Mouse (Mus musculus): ENCODE results near the gene Ddias. TPM values are rescaled to one million over a fixed set of nuclear protein-coding genes. Genes with fewer than 3 reads are reported as not detected.

Ddias gene
- polyA plus RNA-seq, 1 experiment from 2014 or later, result 26.1 TPM

DNA sequence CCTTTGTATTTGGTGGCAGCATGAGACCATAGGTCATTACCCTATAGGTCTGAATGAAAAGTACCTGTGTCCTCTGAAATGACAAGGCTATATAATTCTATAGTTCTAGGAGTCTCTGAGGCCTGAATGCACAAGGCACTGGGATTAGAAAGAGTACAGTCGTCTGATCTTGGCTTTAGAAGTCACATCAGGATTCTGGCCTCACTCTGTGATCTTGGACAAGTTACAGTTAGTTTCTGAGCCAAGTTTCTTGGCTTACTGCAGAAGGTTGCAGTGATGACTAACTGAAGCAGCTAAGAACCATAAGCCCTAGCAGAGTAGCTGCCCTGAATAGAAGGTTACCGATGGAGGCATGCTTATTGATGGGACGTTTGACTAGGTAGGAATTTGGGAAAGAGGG, 2.0 kb upstream of the Ddias start:
- H3K4me3 ChIP-seq (ENCODE audit: low read depth, low read length), result peak overlapping the region; percentile 63
- no peaks in the 10 kb centered on the region for H3K36me3 ChIP-seq (ENCODE audit: control insufficient read depth, insufficient read depth, low read length)
- H3K4me2 ChIP-seq (ENCODE audit: low read depth, low read length, severe bottlenecking), result peak overlapping the region; percentile 72
- 49% methylated on average over 3 of the region's 3 CpGs for WGBS
- peak overlapping the region; percentile 83 for H3K9ac ChIP-seq (ENCODE audit: low read length)
- no peak overlapping the region for H3K27ac ChIP-seq (ENCODE audit: low read depth, low read length)
- DNase-seq (ENCODE audit: low spot score), result no peak
- no peaks in the 10 kb centered on the region for H3K9me3 ChIP-seq (ENCODE audit: control insufficient read depth, low read length)
- H3K27me3 ChIP-seq (ENCODE audit: control insufficient read depth, insufficient read depth, low read length), result no peaks in the 10 kb centered on the region
- H3K4me1 ChIP-seq (replicated peaks; ENCODE audit: control insufficient read depth, insufficient read depth, low read length), result peaks cover 8% of the 10 kb centered on the region
- no peak for ATAC-seq (replicated peaks; ENCODE audit: low FRiP score)

- WGBS, result under 1% methylated on average over 29 of the region's 29 CpGs
- peak; percentile 92 for ATAC-seq (replicated peaks; ENCODE audit: low FRiP score)
These were observed 838 bp upstream of the Ddias start for GRCm38 (mm10) chr7:92874761-92875408.

DNA sequence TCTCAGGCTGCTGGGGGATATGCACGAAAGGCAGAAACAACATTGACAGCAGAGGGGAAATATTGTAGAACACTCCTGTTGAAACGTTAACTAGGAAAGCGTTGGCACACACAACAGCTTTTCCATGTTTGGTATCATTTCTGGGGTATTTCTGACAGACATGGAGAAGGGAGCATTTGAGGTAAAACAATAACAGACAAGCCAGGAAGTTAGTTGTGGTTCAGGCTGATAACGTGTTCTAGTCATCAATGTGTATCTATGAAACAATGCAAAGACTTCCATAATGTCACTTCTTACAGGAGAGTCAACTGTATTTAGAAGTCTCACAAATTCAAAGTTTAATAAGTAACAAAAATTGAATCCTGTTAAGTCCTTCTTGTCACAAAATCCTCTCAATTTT, 2.5 kb downstream of the Ddias start:
- Histone ChIP-seq H3K27ac (ENCODE audit: low read depth, low read length) (no peak overlapping the region), H3K9ac (ENCODE audit: low read length) (no peak overlapping the region), H3K9me3 (ENCODE audit: control insufficient read depth, low read length) (no peaks in the 10 kb centered on the region), H3K4me1 (replicated peaks; ENCODE audit: control insufficient read depth, insufficient read depth, low read length) (peaks cover 8% of the 10 kb centered on the region), H3K4me3 (ENCODE audit: low read depth, low read length) (no peak overlapping the region), H3K4me2 (ENCODE audit: low read depth, low read length, severe bottlenecking) (no peak overlapping the region), H3K27me3 (ENCODE audit: control insufficient read depth, insufficient read depth, low read length) (no peaks in the 10 kb centered on the region), H3K36me3 (ENCODE audit: control insufficient read depth, insufficient read depth, low read length) (no peaks in the 10 kb centered on the region)
- ATAC-seq (replicated peaks; ENCODE audit: low FRiP score), result no peak
- 92% methylated on average over 4 of the region's 4 CpGs for WGBS
- DNase-seq (ENCODE audit: low spot score), result no peak

More at GRCm38 (mm10) chr7:92874761-92875408, 838 bp upstream of the Ddias start:
- H3K4me3 ChIP-seq (ENCODE audit: low read depth, low read length), result peak overlapping the region; percentile 63
- no peaks in the 10 kb centered on the region for H3K27me3 ChIP-seq (ENCODE audit: control insufficient read depth, insufficient read depth, low read length)
- peak overlapping the region; percentile 98 for H3K27ac ChIP-seq (ENCODE audit: low read depth, low read length)
- H3K9me3 ChIP-seq (ENCODE audit: control insufficient read depth, low read length), result no peaks in the 10 kb centered on the region
- peak overlapping the region; percentile 72 for H3K4me2 ChIP-seq (ENCODE audit: low read depth, low read length, severe bottlenecking)
- DNase-seq (ENCODE audit: low spot score), result peak; percentile 93
- peak overlapping the region; percentile 83 for H3K9ac ChIP-seq (ENCODE audit: low read length)
- H3K36me3 ChIP-seq (ENCODE audit: control insufficient read depth, insufficient read depth, low read length), result no peaks in the 10 kb centered on the region
- H3K4me1 ChIP-seq (replicated peaks; ENCODE audit: control insufficient read depth, insufficient read depth, low read length), result peaks cover 8% of the 10 kb centered on the region

DNA sequence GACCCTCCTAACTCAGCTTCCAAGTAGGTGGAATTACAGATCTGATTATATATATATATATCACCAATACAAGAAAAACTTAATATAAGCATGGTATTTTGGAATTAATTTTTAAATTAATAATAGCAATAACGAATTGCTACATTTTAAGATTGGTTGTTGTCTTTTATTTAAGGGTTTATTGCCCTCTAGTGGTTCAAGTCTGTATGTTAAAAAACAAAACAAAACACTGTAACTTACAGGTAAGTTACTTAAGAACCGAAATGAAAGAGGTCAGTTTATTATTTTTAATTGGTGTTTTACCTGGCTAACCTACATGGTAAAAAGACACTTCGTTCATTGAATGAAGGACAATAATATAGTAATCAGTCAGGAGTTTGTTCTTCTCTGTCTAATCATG, 3.9 kb downstream of the Ddias start:
- H3K4me1 ChIP-seq (replicated peaks; ENCODE audit: control insufficient read depth, insufficient read depth, low read length), result no peaks in the 10 kb centered on the region; the same call in 1 of the 2 replicates
- H3K9ac ChIP-seq (ENCODE audit: low read length), result no peak overlapping the region
- ATAC-seq (replicated peaks; ENCODE audit: low FRiP score) (no peak), DNase-seq (ENCODE audit: low spot score) (no peak)
- H3K4me3 ChIP-seq (ENCODE audit: low read depth, low read length), result no peak overlapping the region
- H3K27me3 ChIP-seq (ENCODE audit: control insufficient read depth, insufficient read depth, low read length), result no peaks in the 10 kb centered on the region
- H3K36me3 ChIP-seq (ENCODE audit: control insufficient read depth, insufficient read depth, low read length), result no peaks in the 10 kb centered on the region
- WGBS, result 74% methylated on average over 3 of the region's 3 CpGs
- H3K27ac ChIP-seq (ENCODE audit: low read depth, low read length), result no peak overlapping the region
- H3K9me3 ChIP-seq (ENCODE audit: control insufficient read depth, low read length), result no peaks in the 10 kb centered on the region
- no peak overlapping the region for H3K4me2 ChIP-seq (ENCODE audit: low read depth, low read length, severe bottlenecking)

DNA sequence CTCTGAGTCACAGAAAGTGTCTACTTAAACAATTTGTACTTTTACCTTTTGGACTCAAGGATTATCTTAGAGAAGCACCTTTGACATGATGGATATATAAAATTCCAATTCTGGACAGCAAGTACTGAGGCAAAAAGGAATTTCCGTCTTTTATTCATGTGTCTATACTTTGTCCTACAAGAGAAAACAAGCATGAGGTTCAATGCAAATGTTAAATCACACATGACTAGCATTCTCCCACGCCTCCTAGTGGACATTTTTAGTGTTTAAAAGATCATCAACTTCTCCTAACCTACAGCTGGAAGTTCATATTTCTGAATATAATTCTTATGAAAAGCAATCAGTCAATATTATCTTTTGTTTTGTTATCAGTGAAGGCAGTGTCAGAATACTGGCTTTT, 7.5 kb downstream of the Ddias start:
- DNase-seq (ENCODE audit: low spot score) (no peak), ATAC-seq (replicated peaks; ENCODE audit: low FRiP score) (no peak)
- Histone ChIP-seq H3K9me3 (ENCODE audit: control insufficient read depth, low read length) (no peaks in the 10 kb centered on the region), H3K36me3 (ENCODE audit: control insufficient read depth, insufficient read depth, low read length) (no peaks in the 10 kb centered on the region; the same call in 1 of the 2 replicates), H3K4me3 (ENCODE audit: low read depth, low read length) (no peak overlapping the region), H3K4me1 (replicated peaks; ENCODE audit: control insufficient read depth, insufficient read depth, low read length) (no peaks in the 10 kb centered on the region), H3K4me2 (ENCODE audit: low read depth, low read length, severe bottlenecking) (no peak overlapping the region), H3K27me3 (ENCODE audit: control insufficient read depth, insufficient read depth, low read length) (no peaks in the 10 kb centered on the region), H3K9ac (ENCODE audit: low read length) (no peak overlapping the region), H3K27ac (ENCODE audit: low read depth, low read length) (no peak overlapping the region)
- 36% methylated on average over 2 of the region's 2 CpGs for WGBS

DNA sequence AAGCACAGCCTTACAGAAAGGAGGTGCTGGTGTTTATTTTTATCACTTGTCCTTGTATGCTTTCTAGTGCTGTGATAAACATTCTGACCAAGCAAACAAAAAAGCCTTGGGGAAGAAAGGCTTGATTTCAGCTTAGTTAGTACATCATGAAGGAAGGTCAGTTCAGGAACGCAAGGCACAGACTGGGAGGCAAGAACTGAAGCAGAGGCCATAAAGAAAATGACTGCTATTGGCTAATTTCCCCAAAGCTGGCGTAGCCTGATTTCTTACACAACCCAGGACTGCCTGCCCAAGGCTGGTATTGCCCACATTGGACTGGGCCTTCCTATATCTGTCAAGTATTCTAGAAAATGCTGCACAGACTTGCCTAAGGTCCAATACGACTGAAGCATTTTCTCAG, 25.8 kb downstream of the Ddias start:
- Histone ChIP-seq H3K4me1 (replicated peaks; ENCODE audit: control insufficient read depth, insufficient read depth, low read length) (no peaks in the 10 kb centered on the region), H3K27me3 (ENCODE audit: control insufficient read depth, insufficient read depth, low read length) (no peaks in the 10 kb centered on the region), H3K9me3 (ENCODE audit: control insufficient read depth, low read length) (no peaks in the 10 kb centered on the region), H3K4me2 (ENCODE audit: low read depth, low read length, severe bottlenecking) (no peak overlapping the region), H3K9ac (ENCODE audit: low read length) (no peak overlapping the region), H3K36me3 (ENCODE audit: control insufficient read depth, insufficient read depth, low read length) (no peaks in the 10 kb centered on the region), H3K27ac (ENCODE audit: low read depth, low read length) (no peak overlapping the region), H3K4me3 (ENCODE audit: low read depth, low read length) (no peak overlapping the region)
- 90% methylated on average over 3 of the region's 3 CpGs for whole genome bisulfite sequencing
- DNase-seq (ENCODE audit: low spot score), result no peak
- no peak for ATAC-seq (replicated peaks; ENCODE audit: low FRiP score)

DNA sequence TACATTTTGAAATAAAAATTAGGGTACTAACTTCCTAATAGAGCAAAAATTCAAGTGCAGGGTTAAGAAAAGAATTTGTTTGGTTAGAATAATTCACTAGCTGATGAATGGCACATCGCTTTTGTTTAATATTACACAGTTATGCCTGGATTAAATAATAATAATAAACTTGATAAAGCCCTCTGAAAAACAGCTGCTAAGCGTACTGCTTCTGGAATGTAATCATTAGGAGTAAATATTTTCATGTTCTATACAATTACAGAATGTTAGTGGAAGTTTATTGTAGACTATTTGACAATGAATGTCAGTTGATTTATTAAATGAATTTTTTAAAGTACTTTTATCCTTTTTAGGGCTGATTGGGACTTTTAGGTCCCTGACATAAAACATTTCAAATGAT, 31.8 kb downstream of the Ddias start:
- no peak overlapping the region for H3K4me3 ChIP-seq (ENCODE audit: low read depth, low read length)
- WGBS, result 89% methylated on average over 2 of the region's 2 CpGs
- H3K4me2 ChIP-seq (ENCODE audit: low read depth, low read length, severe bottlenecking), result no peak overlapping the region
- no peaks in the 10 kb centered on the region for H3K27me3 ChIP-seq (ENCODE audit: control insufficient read depth, insufficient read depth, low read length)
- H3K9ac ChIP-seq (ENCODE audit: low read length), result no peak overlapping the region
- DNase-seq (ENCODE audit: low spot score) (no peak), ATAC-seq (replicated peaks; ENCODE audit: low FRiP score) (no peak)
- no peaks in the 10 kb centered on the region for H3K36me3 ChIP-seq (ENCODE audit: control insufficient read depth, insufficient read depth, low read length)
- H3K9me3 ChIP-seq (ENCODE audit: control insufficient read depth, low read length), result no peaks in the 10 kb centered on the region
- H3K27ac ChIP-seq (ENCODE audit: low read depth, low read length), result no peak overlapping the region
- no peaks in the 10 kb centered on the region for H3K4me1 ChIP-seq (replicated peaks; ENCODE audit: control insufficient read depth, insufficient read depth, low read length)

DNA sequence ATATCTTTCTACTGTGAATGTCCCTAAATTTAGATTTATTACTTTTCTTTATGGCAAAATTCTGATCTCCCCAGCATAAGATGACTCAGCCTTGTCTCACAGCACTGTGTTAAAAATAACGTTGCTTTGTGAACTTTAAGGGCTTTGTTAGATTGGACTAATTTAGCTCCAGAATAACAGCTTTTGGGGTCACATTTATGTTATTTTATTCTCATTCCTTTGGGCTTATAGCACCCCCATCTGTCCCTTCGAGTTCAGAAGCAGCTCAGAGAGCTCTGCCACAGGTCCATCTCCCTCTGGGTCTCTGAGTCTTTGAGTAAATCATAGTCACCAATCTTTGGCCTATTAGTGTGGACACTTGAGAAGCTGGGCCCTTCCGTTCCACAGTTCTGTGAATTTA, 36.1 kb downstream of the Ddias start:
- Histone ChIP-seq H3K4me3 (ENCODE audit: low read depth, low read length) (no peak overlapping the region), H3K4me2 (ENCODE audit: low read depth, low read length, severe bottlenecking) (no peak overlapping the region), H3K27me3 (ENCODE audit: control insufficient read depth, insufficient read depth, low read length) (no peaks in the 10 kb centered on the region), H3K9ac (ENCODE audit: low read length) (no peak overlapping the region), H3K27ac (ENCODE audit: low read depth, low read length) (no peak overlapping the region), H3K36me3 (ENCODE audit: control insufficient read depth, insufficient read depth, low read length) (no peaks in the 10 kb centered on the region), H3K9me3 (ENCODE audit: control insufficient read depth, low read length) (no peaks in the 10 kb centered on the region), H3K4me1 (replicated peaks; ENCODE audit: control insufficient read depth, insufficient read depth, low read length) (no peaks in the 10 kb centered on the region)
- DNase-seq (ENCODE audit: low spot score) (no peak), ATAC-seq (replicated peaks; ENCODE audit: low FRiP score) (no peak)
- WGBS, result 81% methylated on average over 3 of the region's 3 CpGs

GRCm38 (mm10) chr7:92837226-92837625, 36.8 kb downstream of the Ddias start:
- no peak for ATAC-seq (replicated peaks; ENCODE audit: low FRiP score)
- Histone ChIP-seq H3K4me2 (ENCODE audit: low read depth, low read length, severe bottlenecking) (no peak overlapping the region), H3K4me3 (ENCODE audit: low read depth, low read length) (no peak overlapping the region), H3K9me3 (ENCODE audit: control insufficient read depth, low read length) (no peaks in the 10 kb centered on the region), H3K27me3 (ENCODE audit: control insufficient read depth, insufficient read depth, low read length) (no peaks in the 10 kb centered on the region), H3K36me3 (ENCODE audit: control insufficient read depth, insufficient read depth, low read length) (no peaks in the 10 kb centered on the region), H3K9ac (ENCODE audit: low read length) (no peak overlapping the region), H3K4me1 (replicated peaks; ENCODE audit: control insufficient read depth, insufficient read depth, low read length) (no peaks in the 10 kb centered on the region), H3K27ac (ENCODE audit: low read depth, low read length) (no peak overlapping the region)
- DNase-seq (ENCODE audit: low spot score), result no peak
- 88% methylated on average over 11 of the region's 11 CpGs for WGBS

All from forebrain, embryonic 11.5 days (tissue).